Mouse (Mus musculus) heart, postnatal 0 days (tissue): ENCODE measurements at regions not wholly inside any gene's neighbourhood (a gene's known extent, or its start where the extent isn't known, plus 50 kb on each side); places are given as distances from the start of the nearest gene placed in this dataset.

Experiments used
- CTCF ChIP-seq: IDR thresholded peaks from 2 replicates; pipeline ENCODE4 v1.5.1; 2016; ENCODE audit warnings: antibody characterized with exemption, control low read depth, low read depth
- EP300 ChIP-seq: IDR thresholded peaks from 2 replicates; pipeline ENCODE4 v1.6.1; 2016; ENCODE audit warnings: antibody characterized with exemption, low read depth

GRCm38 (mm10) chr3:51000938-51001337 is 223.3 kb upstream of the Noct start:
- TF ChIP-seq CTCF (no peak), EP300 (no peak)
